Mouse (Mus musculus) adipose tissue, adult 10 weeks (tissue): ENCODE results near the gene Abcd2. TPM values are rescaled to one million over a fixed set of nuclear protein-coding genes. Genes with fewer than 3 reads are reported as not detected.

Source experiments
- polyA plus RNA-seq: library from polyadenylated mRNA; stranded (reverse); fragments of 350-450 nt; fragmentation: Illumina TruSeq; extraction: RNeasy Lipid Tissue Mini Kit (QIAGEN cat#74804); gene quantifications from one replicate; pipeline ENCODE4 v1.2.3, GENCODE M21; 2014; ENCODE audit warnings: low read depth, low replicate concordance

Gene Abcd2
- 92.0 TPM for polyA plus RNA-seq

GRCm38 (mm10) chr15:91191412-91192222, at the start of gene Abcd2:
Gene Abcd2, minus strand, starts transcription at chr15:91191799.

DNA sequence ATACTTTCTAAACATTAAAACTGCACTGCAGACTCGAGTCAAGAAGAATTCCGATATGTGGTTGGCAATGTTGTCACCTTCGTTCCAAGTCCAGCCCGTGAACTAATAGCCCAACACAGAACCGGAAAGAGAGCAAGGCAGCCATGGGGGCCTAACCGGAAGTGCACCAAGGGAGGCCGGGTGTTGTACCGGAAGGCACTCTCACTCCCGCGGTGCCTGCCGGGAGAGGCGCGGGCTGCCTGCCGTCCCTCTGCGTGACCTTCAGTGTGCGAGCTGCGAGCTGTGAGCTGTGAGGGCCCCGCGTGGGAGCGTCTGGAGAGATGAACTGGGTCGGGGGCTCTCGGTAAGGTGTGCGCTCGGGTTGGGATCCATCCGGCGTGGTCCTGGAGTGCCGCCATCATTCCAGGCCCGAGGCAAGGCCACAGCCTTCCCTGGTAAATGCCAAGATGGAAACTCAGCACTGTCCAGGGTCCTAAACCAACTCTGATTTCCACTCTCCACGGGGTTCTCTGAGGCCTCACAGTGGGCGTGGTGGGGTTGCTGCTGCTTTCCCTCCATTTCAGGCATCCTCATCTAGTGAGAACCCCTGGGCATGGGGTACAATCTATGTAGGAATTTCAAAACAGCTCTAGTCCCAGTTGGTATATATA, 7.8 kb upstream of the Abcd2 start, which contains the start of gene CN725425:
CN725425 (plus strand) TSS at position 239 of the 650 bp plus-strand sequence.

Other genes with a start within 250 kb of the Abcd2 start
- 16.7 TPM for gene Kif21a, start 141.9 kb downstream of the Abcd2 start, polyA plus RNA-seq
- gene CN725425, start 7.7 kb upstream of the Abcd2 start, polyA plus RNA-seq: not detected